Mouse (Mus musculus) lung, adult 2 months (tissue): ENCODE measurements at regions not wholly inside any gene's neighbourhood (a gene's known extent, or its start where the extent isn't known, plus 50 kb on each side); places are given as distances from the start of the nearest gene placed in this dataset.

Source experiments
- DNase-seq: peaks from one replicate; pipeline ENCODE4 v3.0.0; 2022
- H3K4me1 ChIP-seq: fragments of 200-500 bp; 2 replicates; pipeline ENCODE4 v1.6.1; 2011; ENCODE audit warnings: low read length; ENCODE audit not compliant: control insufficient read depth, insufficient read depth
- H3K4me3 ChIP-seq: fragments of 200-500 bp; replicated peaks from 2 replicates; pipeline ENCODE3; 2011; ENCODE audit warnings: low read depth, mild to moderate bottlenecking, control low read depth, low read length; ENCODE audit errors: extremely low read depth
- CTCF ChIP-seq: fragments of 200-500 bp; IDR thresholded peaks from 2 replicates; pipeline ENCODE4 v1.5.1; 2011; ENCODE audit warnings: mild to moderate bottlenecking, low read length, control low read depth; ENCODE audit not compliant: insufficient read depth
- POLR2A ChIP-seq: fragments of 200-500 bp; IDR thresholded peaks from 2 replicates; pipeline ENCODE4 v1.6.1; 2011; ENCODE audit warnings: low read depth, mild to moderate bottlenecking, control low read depth, low read length, borderline replicate concordance; ENCODE audit errors: extremely low read depth
- WGBS: fragments of 180-500 bp; shearing (Covaris S2); methylation state at CpG from one replicate; pipeline ENCODE4 v1.1.7; 2018; 5-methylcytosine and 5-hydroxymethylcytosine counted together

DNA sequence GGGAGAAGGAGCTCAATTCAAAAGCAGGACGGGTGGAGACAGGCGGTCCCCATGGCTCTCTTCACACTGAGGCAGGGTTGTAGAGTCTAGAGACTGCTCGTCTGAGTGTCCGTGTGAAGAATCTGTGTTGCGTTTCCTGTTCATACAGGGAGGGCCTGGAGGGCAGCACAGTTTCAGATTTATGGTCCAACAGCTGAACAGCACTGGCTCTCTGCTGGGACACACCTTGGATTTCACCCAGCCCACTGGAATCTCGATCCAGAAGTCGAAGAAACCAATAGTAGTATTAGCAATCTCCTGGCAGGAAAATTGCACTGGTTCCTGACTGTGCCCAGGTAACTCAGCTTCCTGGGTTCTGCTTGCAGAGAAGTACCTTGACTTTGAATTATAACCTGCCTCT lies 345.6 kb upstream of the Tnp1 start:
- no peak overlapping the region for H3K4me3 ChIP-seq
- DNase-seq, result no peak
- WGBS, result 62% methylated on average over 7 of the region's 7 CpGs
- H3K4me1 ChIP-seq, result peaks cover 7% of the 10 kb centered on the region
- TF ChIP-seq POLR2A, result no peak
- no peak for TF ChIP-seq CTCF

GRCm38 (mm10) chr1:73354447-73354846 lies 338.7 kb upstream of the Tnp1 start:
- DNase-seq, result no peak
- TF ChIP-seq CTCF (no peak), POLR2A (no peak)
- Histone ChIP-seq H3K4me3 (no peak overlapping the region), H3K4me1 (no peaks in the 10 kb centered on the region)
- WGBS, result 91% methylated on average over 1 of the region's 1 CpGs

DNA sequence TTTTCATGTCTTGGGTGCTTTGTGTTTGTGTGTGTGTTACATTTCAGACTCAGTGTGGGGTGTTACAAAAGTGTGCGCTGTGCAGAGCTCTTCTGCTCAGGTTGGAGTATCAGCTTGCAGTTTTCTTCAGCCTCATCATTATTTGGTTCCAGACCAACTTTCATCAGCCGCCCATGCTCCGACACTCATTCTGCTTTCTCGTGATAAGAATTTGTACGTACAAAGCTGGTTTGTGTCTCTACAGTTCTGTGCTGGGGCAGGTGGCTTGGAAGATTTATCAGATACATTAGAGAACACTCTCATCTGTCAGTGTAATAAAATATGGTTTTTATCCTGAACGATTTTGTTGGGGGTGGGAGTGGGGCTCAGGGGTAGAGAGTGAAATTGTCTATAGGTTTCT lies 332.8 kb upstream of the Tnp1 start:
- TF ChIP-seq POLR2A, result no peak
- no peak for TF ChIP-seq CTCF
- Histone ChIP-seq H3K4me1 (no peaks in the 10 kb centered on the region), H3K4me3 (no peak overlapping the region)
- 60% methylated on average over 6 of the region's 6 CpGs for WGBS
- no peak for DNase-seq

- WGBS, result 57% methylated on average over 1 of the region's 1 CpGs
- no peak for DNase-seq
- Histone ChIP-seq H3K4me3 (no peak overlapping the region), H3K4me1 (no peaks in the 10 kb centered on the region)
- TF ChIP-seq CTCF, result no peak
- no peak for TF ChIP-seq POLR2A
Observed at GRCm38 (mm10) chr1:73344587-73344986, 328.9 kb upstream of the Tnp1 start.

DNA sequence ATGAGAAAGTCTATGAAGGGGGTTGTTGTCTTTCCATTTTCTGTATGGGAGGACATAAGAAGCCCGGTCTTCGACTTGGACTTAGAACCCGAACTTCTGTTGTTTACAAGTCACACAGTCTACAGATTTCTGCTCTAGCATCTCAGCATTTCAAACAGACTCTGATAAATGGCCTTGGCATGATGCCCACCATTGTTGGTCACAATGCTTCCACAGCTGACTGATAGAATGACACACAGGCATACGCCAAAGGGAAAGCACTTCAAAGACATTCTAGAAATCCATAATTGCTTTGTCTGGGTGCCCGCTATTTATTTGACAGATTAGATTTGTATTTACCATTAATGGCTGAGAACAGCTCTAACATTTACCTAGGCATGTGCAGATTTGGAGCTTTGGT lies 326.2 kb upstream of the Tnp1 start:
- TF ChIP-seq POLR2A (no peak), CTCF (no peak)
- no peaks in the 10 kb centered on the region for H3K4me1 ChIP-seq
- no peak for DNase-seq
- no peak overlapping the region for H3K4me3 ChIP-seq
- 52% methylated on average over 5 of the region's 5 CpGs for WGBS

DNA sequence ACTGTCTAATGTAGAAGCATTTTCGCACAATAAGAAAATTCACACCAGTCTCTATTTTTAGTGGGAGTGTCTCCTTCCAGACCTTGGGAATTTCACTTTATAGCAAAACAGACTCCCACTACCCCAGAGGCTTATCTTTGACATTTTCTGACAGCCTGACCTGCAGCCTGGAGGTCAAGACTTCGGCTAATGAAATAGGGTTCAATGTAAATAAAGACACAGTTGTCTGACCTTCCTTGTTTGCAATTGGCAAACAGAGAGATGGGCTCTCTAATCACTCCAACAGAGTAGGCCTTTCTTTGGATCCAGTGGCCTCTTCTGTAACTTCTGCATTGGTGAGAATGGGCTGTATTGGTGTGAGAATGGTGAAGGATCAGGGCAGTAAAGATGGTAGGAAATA lies 321.7 kb upstream of the Tnp1 start:
- no peak for DNase-seq
- H3K4me1 ChIP-seq, result no peaks in the 10 kb centered on the region
- WGBS, result 63% methylated on average over 2 of the region's 2 CpGs
- TF ChIP-seq POLR2A (no peak), CTCF (no peak)
- no peak overlapping the region for H3K4me3 ChIP-seq

GRCm38 (mm10) chr1:73309556-73309955 lies 293.8 kb upstream of the Tnp1 start:
- DNase-seq, result no peak
- no peaks in the 10 kb centered on the region for H3K4me1 ChIP-seq
- WGBS, result 66% methylated on average over 4 of the region's 4 CpGs
- TF ChIP-seq CTCF, result no peak
- no peak for TF ChIP-seq POLR2A
- no peak overlapping the region for H3K4me3 ChIP-seq

- no peak for DNase-seq
- TF ChIP-seq POLR2A (no peak), CTCF (no peak)
- 85% methylated on average over 4 of the region's 4 CpGs for whole genome bisulfite sequencing
- H3K4me1 ChIP-seq, result no peaks in the 10 kb centered on the region
- H3K4me3 ChIP-seq, result no peak overlapping the region
Observed at GRCm38 (mm10) chr1:73308420-73308819, 292.7 kb upstream of the Tnp1 start.

- 22% methylated on average over 3 of the region's 3 CpGs for WGBS
- no peak for DNase-seq
- Histone ChIP-seq H3K4me3 (no peak overlapping the region), H3K4me1 (no peaks in the 10 kb centered on the region)
- TF ChIP-seq POLR2A, result no peak
- TF ChIP-seq CTCF, result no peak
Observed at GRCm38 (mm10) chr1:73307194-73307593, 291.5 kb upstream of the Tnp1 start.

DNA sequence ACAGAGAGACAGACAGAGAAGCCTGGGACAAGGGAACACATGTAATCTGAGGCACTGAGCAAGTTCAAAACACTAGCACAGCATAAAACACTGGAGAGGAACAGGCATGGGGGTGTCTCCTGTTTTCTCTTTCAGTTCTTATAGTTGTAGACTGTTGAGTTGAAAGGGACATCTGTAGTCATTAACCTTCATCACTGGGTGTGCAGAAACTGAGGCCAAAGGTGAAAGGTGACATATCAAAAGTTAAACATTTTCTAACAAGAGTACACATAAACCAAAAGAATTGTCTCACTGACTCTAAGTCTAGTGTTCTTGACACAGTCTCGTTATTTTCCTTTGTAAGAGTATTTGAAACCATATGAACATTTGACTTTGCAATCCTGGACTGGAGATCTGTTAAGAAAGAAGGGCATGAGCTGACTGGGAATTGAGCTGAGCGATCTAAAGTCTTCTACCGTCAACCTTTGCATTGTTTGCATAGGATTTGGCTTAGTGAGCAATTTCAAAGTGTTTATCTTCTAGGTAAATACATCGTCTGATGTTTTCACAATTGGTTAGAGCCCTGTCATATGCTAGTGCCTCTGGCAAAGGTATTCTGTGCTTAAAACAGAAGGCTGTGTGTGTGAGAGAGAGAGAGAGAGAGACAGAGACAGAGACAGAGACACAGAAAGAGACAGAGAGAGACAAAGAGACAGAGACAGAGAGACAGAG lies 284.4 kb upstream of the Tnp1 start:
- TF ChIP-seq CTCF (no peak), POLR2A (no peak)
- Histone ChIP-seq H3K4me3 (no peak overlapping the region), H3K4me1 (no peaks in the 10 kb centered on the region)
- no peak for DNase-seq
- 49% methylated on average over 4 of the region's 4 CpGs for WGBS

DNA sequence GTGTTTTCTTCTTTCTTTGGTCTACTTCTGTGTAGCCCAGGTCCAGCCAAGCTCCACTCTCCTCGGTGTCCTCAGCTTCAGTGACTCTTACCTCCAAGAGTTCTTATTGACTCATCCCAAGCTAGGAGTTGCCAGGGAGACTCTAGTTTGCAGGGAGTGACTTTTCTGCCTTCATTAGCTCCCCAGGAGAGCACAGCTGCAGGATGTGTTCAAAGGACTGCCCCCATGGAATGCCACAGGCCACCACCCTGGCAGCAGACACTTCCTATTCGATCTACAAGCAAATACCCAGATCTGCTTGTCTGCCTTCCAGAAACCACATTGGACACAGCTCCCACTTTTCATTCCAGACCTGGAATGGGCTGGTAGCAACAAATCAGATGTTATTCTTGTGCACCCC lies 269.6 kb upstream of the Tnp1 start:
- no peak for DNase-seq
- 68% methylated on average over 2 of the region's 2 CpGs for WGBS
- TF ChIP-seq POLR2A (no peak), CTCF (no peak)
- Histone ChIP-seq H3K4me3 (no peak overlapping the region), H3K4me1 (no peaks in the 10 kb centered on the region)
